Mouse (Mus musculus) ES-Bruce4 (cell line): ENCODE measurements around the gene Bckdha. TPM values are rescaled to one million over a fixed set of nuclear protein-coding genes. Genes with fewer than 3 reads are reported as not detected.

ENCODE experiments used
- H3K27ac ChIP-seq: 2 replicates; pipeline ENCODE4 v1.5.1; 2012; ENCODE audit warnings: low read length, inconsistent platforms; ENCODE audit not compliant: insufficient read depth
- H3K27me3 ChIP-seq: 2 replicates; pipeline ENCODE4 v1.6.1; 2012; ENCODE audit warnings: mild to moderate bottlenecking, low read length, inconsistent platforms; ENCODE audit not compliant: control insufficient read depth, poor library complexity, insufficient read depth, severe bottlenecking
- H3K36me3 ChIP-seq: 2 replicates; pipeline ENCODE4 v1.6.1; 2012; ENCODE audit warnings: inconsistent platforms, mild to moderate bottlenecking, low read length, moderate library complexity; ENCODE audit not compliant: control insufficient read depth, poor library complexity, insufficient read depth, severe bottlenecking
- H3K4me1 ChIP-seq: one replicate; pipeline ENCODE4 v1.8.1; 2011; ENCODE audit warnings: low read length; ENCODE audit not compliant: control insufficient read depth, insufficient read depth
- H3K4me3 ChIP-seq: 2 replicates; pipeline ENCODE4 v1.5.1; 2011; ENCODE audit warnings: low read depth, mild to moderate bottlenecking, low read length
- H3K9ac ChIP-seq: 2 replicates; pipeline ENCODE4 v1.6.1; 2012; ENCODE audit warnings: low read depth, mild to moderate bottlenecking, inconsistent platforms; ENCODE audit not compliant: poor library complexity, severe bottlenecking
- H3K9me3 ChIP-seq: replicated peaks from 2 replicates; pipeline ENCODE4 v1.6.1; 2012; ENCODE audit warnings: mild to moderate bottlenecking, low read length, inconsistent platforms; ENCODE audit not compliant: control insufficient read depth, poor library complexity, insufficient read depth, severe bottlenecking
- CTCF ChIP-seq: IDR thresholded peaks from one replicate; pipeline ENCODE4 v1.8.1; 2011; ENCODE audit warnings: low read depth, low read length
- EP300 ChIP-seq: IDR thresholded peaks from 2 replicates; pipeline ENCODE4 v1.6.1; 2011; ENCODE audit warnings: low read depth, low read length; ENCODE audit not compliant: insufficient read depth
- POLR2A ChIP-seq: IDR thresholded peaks from one replicate; pipeline ENCODE4 v1.8.1; 2011; ENCODE audit warnings: low read length; ENCODE audit not compliant: insufficient read depth
- polyA plus RNA-seq: library from polyadenylated mRNA; stranded (reverse); fragments of >200 nt; gene quantifications from 2 replicates; pipeline ENCODE4 v1.2.4, GENCODE M21; 2011; ENCODE audit warnings: low read depth; ENCODE audit not compliant: missing spikeins, insufficient read depth, insufficient read length

Bckdha gene
- polyA plus RNA-seq, 1 experiment = 26.1 TPM

DNA sequence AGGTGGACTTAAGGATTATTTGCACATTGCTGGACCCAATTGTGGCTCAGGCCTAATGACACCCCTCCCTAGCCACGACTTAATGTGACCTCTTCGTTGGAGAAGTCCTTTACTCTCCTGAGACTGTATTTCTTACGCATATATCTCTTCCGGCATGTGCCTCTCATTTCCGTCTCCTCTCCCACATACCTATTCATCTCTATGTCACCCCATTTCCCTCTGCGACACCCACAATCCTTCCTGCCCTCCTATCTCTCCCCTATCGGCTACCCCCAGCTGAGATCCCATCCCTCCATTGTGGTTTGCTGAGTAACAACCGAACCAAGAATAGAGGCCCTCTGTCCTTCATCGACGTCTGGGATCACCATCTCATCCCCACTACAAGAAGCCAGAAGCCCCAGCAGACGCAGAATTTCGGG lies 30.8 kb upstream of the Bckdha start:
- H3K9ac ChIP-seq = no peak overlapping the region
- H3K9me3 ChIP-seq = no peaks in the 10 kb centered on the region
- H3K4me1 ChIP-seq = no peaks in the 10 kb centered on the region
- H3K27me3 ChIP-seq = no peaks in the 10 kb centered on the region
- no peak for TF ChIP-seq POLR2A
- no peak for TF ChIP-seq CTCF
- TF ChIP-seq EP300 = no peak
- H3K4me3 ChIP-seq = no peak overlapping the region
- H3K27ac ChIP-seq = no peak overlapping the region
- H3K36me3 ChIP-seq = no peaks in the 10 kb centered on the region

DNA sequence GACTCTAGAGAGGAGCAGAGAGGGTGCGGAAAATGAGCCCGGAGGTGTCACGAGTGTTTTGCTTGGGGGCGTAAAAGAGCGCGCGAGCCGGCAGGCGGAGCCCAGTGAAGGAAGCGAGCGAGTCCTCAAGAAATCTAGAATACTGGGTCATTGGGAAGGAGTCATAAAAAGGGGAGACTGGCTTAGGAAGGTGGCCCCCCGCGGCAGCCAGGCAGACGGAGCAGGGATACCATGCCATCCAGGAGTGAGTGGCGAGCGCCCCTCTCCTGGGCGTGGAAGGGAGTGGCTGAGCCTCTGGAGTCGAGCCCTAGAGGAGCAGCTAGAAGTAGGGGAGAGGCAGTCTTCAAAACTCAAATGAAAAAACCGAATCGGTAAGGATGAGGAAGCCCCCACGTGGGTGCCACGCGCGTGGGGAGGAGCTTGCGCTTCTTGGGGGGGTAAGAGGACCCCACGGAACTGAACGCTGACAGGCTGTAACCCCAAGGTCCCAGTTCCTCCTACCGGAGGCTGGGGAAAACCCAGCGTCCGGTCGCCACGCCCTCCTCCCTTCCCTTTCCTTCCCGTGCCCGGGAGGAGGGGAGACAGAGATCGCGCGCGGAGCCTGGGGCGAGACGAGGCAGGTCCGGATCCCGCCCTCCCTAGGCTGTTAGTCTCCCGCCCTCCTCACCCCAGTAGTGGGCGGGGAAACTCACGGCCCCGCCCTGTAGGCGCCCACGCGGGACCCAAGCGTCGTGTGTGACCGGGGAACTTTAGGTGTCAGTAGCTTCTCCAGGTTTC lies 30.2 kb upstream of the Bckdha start:
- Histone ChIP-seq H3K27ac (no peak overlapping the region), H3K27me3 (no peaks in the 10 kb centered on the region), H3K9me3 (no peaks in the 10 kb centered on the region), H3K36me3 (no peaks in the 10 kb centered on the region), H3K9ac (peak overlapping the region; percentile 77), H3K4me1 (peaks cover under 1% of the 10 kb centered on the region), H3K4me3 (peak overlapping the region; percentile 95)
- no peak for TF ChIP-seq EP300
- no peak for TF ChIP-seq POLR2A
- no peak for TF ChIP-seq CTCF

DNA sequence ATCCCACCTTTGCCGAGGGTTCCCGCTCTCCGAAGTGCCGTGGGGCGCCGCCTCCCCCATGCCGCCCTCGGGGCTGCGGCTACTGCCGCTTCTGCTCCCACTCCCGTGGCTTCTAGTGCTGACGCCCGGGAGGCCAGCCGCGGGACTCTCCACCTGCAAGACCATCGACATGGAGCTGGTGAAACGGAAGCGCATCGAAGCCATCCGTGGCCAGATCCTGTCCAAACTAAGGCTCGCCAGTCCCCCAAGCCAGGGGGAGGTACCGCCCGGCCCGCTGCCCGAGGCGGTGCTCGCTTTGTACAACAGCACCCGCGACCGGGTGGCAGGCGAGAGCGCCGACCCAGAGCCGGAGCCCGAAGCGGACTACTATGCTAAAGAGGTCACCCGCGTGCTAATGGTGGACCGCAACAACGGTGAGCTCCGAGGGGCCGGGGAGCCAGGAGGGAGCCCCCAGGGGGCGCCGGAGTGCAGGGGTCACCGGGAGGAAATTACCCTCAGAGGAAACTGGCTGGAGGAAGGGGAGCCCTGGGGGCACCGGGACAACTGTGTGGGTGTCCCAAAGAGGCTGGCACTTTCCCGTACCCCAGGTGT lies 29.1 kb upstream of the Bckdha start:
- TF ChIP-seq POLR2A = no peak
- TF ChIP-seq CTCF = peak; percentile 24
- no peak for TF ChIP-seq EP300
- peaks cover 5% of the 10 kb centered on the region for H3K4me1 ChIP-seq
- H3K27ac ChIP-seq = no peak overlapping the region
- H3K36me3 ChIP-seq = no peaks in the 10 kb centered on the region
- H3K4me3 ChIP-seq = peak overlapping the region; percentile 95
- H3K27me3 ChIP-seq = no peaks in the 10 kb centered on the region
- peak overlapping the region; percentile 77 for H3K9ac ChIP-seq
- no peaks in the 10 kb centered on the region for H3K9me3 ChIP-seq

DNA sequence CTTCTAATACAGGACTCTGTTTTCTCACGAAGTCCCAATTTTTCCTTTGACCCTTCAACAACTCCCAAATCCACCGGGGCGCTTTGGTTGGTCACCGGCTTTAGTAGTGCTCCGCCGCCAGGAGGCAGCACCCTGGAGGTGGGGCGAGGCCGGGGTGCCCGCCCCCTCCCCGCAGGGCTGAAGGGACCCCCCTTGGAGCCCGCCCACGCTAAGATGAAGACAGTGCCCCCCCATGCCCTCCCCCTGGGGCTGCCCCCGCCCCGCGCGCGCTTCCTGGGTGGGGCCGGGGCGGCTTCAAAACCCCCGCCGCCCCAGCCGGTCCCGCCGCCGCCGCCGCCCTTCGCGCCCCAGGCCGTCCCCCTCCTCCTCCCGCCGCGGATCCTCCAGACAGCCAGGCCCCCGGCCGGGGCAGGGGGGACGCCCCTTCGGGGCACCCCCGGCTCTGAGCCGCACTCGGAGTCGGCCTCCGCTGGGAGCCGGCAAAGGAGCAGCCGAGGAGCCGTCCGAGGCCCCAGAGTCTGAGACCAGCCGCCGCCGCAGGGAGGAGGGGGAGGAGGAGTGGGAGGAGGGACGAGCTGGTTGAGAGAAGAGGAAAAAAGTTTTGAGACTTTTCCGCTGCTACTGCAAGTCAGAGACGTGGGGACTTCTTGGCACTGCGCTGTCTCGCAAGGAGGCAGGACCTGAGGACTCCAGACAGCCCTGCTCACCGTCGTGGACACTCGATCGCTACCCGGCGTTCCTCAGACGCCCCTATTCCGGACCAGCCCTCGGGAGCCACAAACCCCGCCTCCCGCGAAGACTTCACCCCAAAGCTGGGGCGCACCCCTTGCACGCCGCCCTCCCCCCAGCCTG lies 28.1 kb upstream of the Bckdha start, which contains the start of gene Tgfb1:
Gene Tgfb1 (plus strand): TSS at position 323 of the 852 bp plus-strand sequence.
- no peaks in the 10 kb centered on the region for H3K27me3 ChIP-seq
- peak within 1 kb of the TSS; percentile 95 for H3K4me3 ChIP-seq
- H3K27ac ChIP-seq = no peak within 1 kb of the TSS
- no peaks in the 10 kb centered on the region for H3K36me3 ChIP-seq
- H3K9me3 ChIP-seq = no peaks in the 10 kb centered on the region
- TF ChIP-seq CTCF = peak; percentile 41
- TF ChIP-seq POLR2A = no peak
- no peak for TF ChIP-seq EP300
- peak within 1 kb of the TSS; percentile 77 for H3K9ac ChIP-seq
- peaks cover 5% of the 10 kb centered on the region for H3K4me1 ChIP-seq

DNA sequence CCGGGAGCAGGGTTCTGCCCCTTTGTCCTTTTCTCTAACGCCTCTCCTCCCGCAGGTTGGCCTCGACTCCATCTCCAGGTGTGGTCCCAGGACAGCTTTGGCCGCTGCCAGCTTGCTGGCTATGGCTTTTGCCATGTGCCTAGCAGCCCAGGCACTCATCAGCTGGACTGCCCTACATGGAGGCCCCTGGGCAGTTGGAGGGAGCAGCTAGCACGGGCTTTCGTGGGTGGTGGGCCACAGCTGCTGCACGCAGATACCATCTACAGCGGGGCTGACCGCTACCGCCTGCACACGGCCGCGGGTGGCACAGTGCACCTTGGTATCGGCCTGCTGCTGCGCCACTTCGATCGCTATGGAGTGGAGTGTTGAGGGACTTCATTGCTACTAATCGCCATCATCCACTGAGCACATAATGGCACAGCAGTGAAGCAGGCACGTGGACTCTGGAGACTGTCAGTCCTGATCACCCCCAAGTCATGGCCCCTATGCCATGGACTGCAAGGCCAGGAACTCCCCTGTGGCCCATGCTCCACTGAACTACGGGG lies 27.2 kb upstream of the Bckdha start:
- no peak overlapping the region for H3K27ac ChIP-seq
- no peaks in the 10 kb centered on the region for H3K27me3 ChIP-seq
- no peak overlapping the region for H3K9ac ChIP-seq
- H3K4me3 ChIP-seq = peak overlapping the region; percentile 38; the same call in 1 of the 2 replicates
- no peaks in the 10 kb centered on the region for H3K9me3 ChIP-seq
- TF ChIP-seq POLR2A = no peak
- TF ChIP-seq CTCF = no peak
- TF ChIP-seq EP300 = no peak
- no peaks in the 10 kb centered on the region for H3K36me3 ChIP-seq
- peaks cover 5% of the 10 kb centered on the region for H3K4me1 ChIP-seq
